8 mouse cellular contexts compared by ENCODE assay signal in genomic region chr15:103135431-103135947, GRCm38 (mm10). TPM values are rescaled to one million over a fixed set of nuclear protein-coding genes. Genes with fewer than 3 reads are reported as not detected.
DNase-seq lines count a peak whose midpoint lies in the region; ATAC-seq and TF ChIP-seq lines count a peak whose summit lies in the region.

No protein-coding gene starts in this region.

- H3K27me3 ChIP-seq in heart, embryonic 14.5 days (ENCODE audit: control insufficient read depth, insufficient read depth, low read length) = peaks cover 51% of the 10 kb centered on the region

- H3K27ac ChIP-seq in heart, embryonic 14.5 days (replicated peaks in 1 of 2; ENCODE audit: control insufficient read depth in 1 of 2, insufficient read depth in 1 of 2, low read depth in 2 of 2, low read length in 2 of 2) = peak overlapping the region; percentile 77 to 83
- H3K27ac ChIP-seq in olfactory bulb, adult 2 months (ENCODE audit: insufficient read depth, low read depth, low read length) = peak overlapping the region; percentile 74

- DNase-seq in heart, adult 11 months = peak; percentile 93
- no peak for DNase-seq in heart, postnatal 25 days (ENCODE audit: low spot score)
- DNase-seq in layer of hippocampus, adult 9-11 months = peak; percentile 88
- DNase-seq in cerebellum, postnatal 14 days = no peak
- DNase-seq in adrenal gland, postnatal 36 days = no peak

- TF ChIP-seq POLR2A in olfactory bulb, adult 2 months (IDR thresholded peaks at IDR 0.05; ENCODE audit: insufficient read depth, low read depth, low read length) = 0 out of 2 replicates have a peak, but pooled peaks have one; percentile 32

- peaks cover 22 to 24% of the 10 kb centered on the region in 2 experiments for H3K4me1 ChIP-seq in heart, embryonic 14.5 days (ENCODE audit: control insufficient read depth in 2 of 2, insufficient read depth in 2 of 2, low read length in 2 of 2)
- peaks cover 27% of the 10 kb centered on the region for H3K4me1 ChIP-seq in olfactory bulb, adult 2 months (ENCODE audit: control insufficient read depth, insufficient read depth, low read length)

- WGBS in heart, embryonic 14.5 days = 20% methylated on average over 13 of the region's 13 CpGs
- WGBS in olfactory bulb, adult 2 months = 16% methylated on average over 13 of the region's 13 CpGs

- peak overlapping the region; percentile 44; the same call in 1 of the 2 replicates for H3K9ac ChIP-seq in heart, embryonic 14.5 days (ENCODE audit: low read length)

- intact Hi-C loops in heart, postnatal 25 days (cut with DNase I) = no loop called here

- no peaks in the 10 kb centered on the region for H3K36me3 ChIP-seq in heart, embryonic 14.5 days (ENCODE audit: control insufficient read depth, insufficient read depth, low read length)

- peaks cover 3% of the 10 kb centered on the region; the same call in 1 of the 2 replicates for H3K9me3 ChIP-seq in heart, embryonic 14.5 days (ENCODE audit: control insufficient read depth, low read length)

- no peak overlapping the region; a peak in 1 of 4 replicates for H3K4me3 ChIP-seq in heart, embryonic 14.5 days (ENCODE audit: control insufficient read depth in 1 of 2, insufficient read depth in 1 of 2, low read depth in 1 of 2, low read length in 2 of 2)
- no peak overlapping the region for H3K4me3 ChIP-seq in olfactory bulb, adult 2 months (ENCODE audit: insufficient read depth, low read depth, low read length)

- TF ChIP-seq CTCF in olfactory bulb, adult 2 months (IDR thresholded peaks at IDR 0.05; ENCODE audit: insufficient read depth, low read depth, low read length) = no peak

- H3K4me2 ChIP-seq in heart, embryonic 14.5 days (ENCODE audit: low read length) = peak overlapping the region; percentile 58

- ATAC-seq in heart, embryonic 14.5 days (ENCODE audit: insufficient number of reproducible peaks, insufficient read depth, low FRiP score, low read depth) = peak; percentile 37; the same call in 1 of the 2 replicates
- no peak for ATAC-seq in CD4-positive, CD25-positive, alpha-beta regulatory T cell, adult 4 months

RNA-seq across cellular contexts. Expression of gene Smug1, which starts 31.4 kb away (rescaled TPM):
- total RNA-seq in heart, postnatal 25 days (2021) = 10 to 100 TPM; 12.2 to 14.1 TPM
- 17.8 and 18.6 TPM in 2 replicates for polyA plus RNA-seq in heart, embryonic 14.5 days (2014; fragmentation: Nextera tagmentation; extraction: Ambion mirVana)
- polyA plus RNA-seq in olfactory bulb, adult 2 months (2012; ENCODE audit: insufficient read depth, insufficient read length, low replicate concordance, missing spikeins) = not detected in 2 replicates
- polyA plus RNA-seq in CD4-positive, CD25-positive, alpha-beta regulatory T cell, adult 4 months (2017; shearing (Covaris generic)) = 1 to 10 TPM; 6.0 to 8.1 TPM
- total RNA-seq in adrenal gland, postnatal 36 days (2021) = 10 to 100 TPM; 11.9 to 13.0 TPM

Comparison
In these comparisons a context has a peak if more than half of its experiments do, and no peak if none do; other contexts are left out.
1. DNase-seq: peak in heart, adult 11 months (single experiment) and layer of hippocampus, adult 9-11 months (single experiment); none in heart, postnatal 25 days (single experiment), cerebellum, postnatal 14 days (0 of 2) and adrenal gland, postnatal 36 days (0 of 2).